12 mouse cellular contexts compared by ENCODE assay signal in the genomic region with DNA sequence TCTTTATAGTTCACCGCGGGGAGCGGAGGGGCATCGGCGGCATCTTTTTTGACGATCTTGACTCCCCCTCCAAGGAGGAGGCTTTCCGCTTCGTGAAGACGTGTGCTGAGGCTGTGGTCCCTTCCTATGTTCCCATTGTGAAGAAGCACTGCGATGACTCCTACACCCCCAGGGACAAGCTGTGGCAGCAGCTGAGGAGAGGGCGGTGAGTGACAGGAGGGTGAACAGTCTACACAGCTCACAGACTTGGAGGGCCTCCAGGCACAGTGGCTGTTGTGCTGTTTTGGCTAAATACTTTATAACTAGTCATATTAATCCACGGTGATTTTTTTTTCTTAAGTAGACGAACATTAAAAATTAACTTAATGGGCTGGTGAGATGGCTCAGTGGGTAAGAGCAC.
DNase-seq lines count a peak whose midpoint lies in the region.
"Had no signal": no experiment of that assay in that cellular context is flagged by ENCODE, and none has a peak within 500 bp of the region (broad histone marks: within the 10 kb centered on the region; RNA-seq: fewer than 3 reads in every experiment).

No protein-coding gene starts in this region.

- peak; percentile 75 for DNase-seq in layer of hippocampus, adult 11-12 months (ENCODE audit: low spot score)
- DNase-seq in layer of hippocampus, adult 9-10 months (ENCODE audit: low spot score) = no peak
- peak; percentile 83 for DNase-seq in kidney, adult 9 months
- peak; percentile 89 for DNase-seq in layer of hippocampus, adult 9-11 months
- DNase-seq in telencephalon, adult 2 months (ENCODE audit: low read depth, low spot score) = peak; percentile 51
- DNase-seq in cerebellum, postnatal 14 days = no peak
- DNase-seq in spleen, postnatal 36 days (ENCODE audit: low spot score in 2 of 2) = no peak
- DNase-seq: adrenal gland, postnatal 14 days; cerebellum, adult 18-20 months; gastrocnemius, postnatal 36 days; heart, postnatal 14 days; lung, postnatal 4 days had no signal

Comparison
In these comparisons a context has a peak if more than half of its experiments do, and no peak if none do; other contexts are left out.
1. DNase-seq: peak in layer of hippocampus, adult 11-12 months (single experiment), kidney, adult 9 months (single experiment), layer of hippocampus, adult 9-11 months (single experiment) and telencephalon, adult 2 months (single experiment); none in layer of hippocampus, adult 9-10 months (single experiment), cerebellum, postnatal 14 days (0 of 2) and spleen, postnatal 36 days (0 of 2).